Mouse (Mus musculus): ENCODE measurements at regions not wholly inside any gene's neighbourhood (a gene's known extent, or its start where the extent isn't known, plus 50 kb on each side); places are given as distances from the start of the nearest gene placed in this dataset.

- no peak for TF ChIP-seq CTCF (IDR thresholded peaks at IDR 0.05; ENCODE audit: low read depth)
- WGBS, result 84% methylated on average over 5 of the region's 5 CpGs
- ATAC-seq, result no peak
Measured at GRCm38 (mm10) chr1:138908860-138909259, 52.2 kb upstream of the 2310009B15Rik start.

GRCm38 (mm10) chr1:138909654-138910053 is 53.0 kb upstream of the 2310009B15Rik start:
- DNase-seq (no peak), ATAC-seq (no peak)
- H3K4me2 ChIP-seq (ENCODE audit: low read depth), result no peak overlapping the region
- H3K9me3 ChIP-seq (ENCODE audit: low read length), result no peaks in the 10 kb centered on the region
- H3K4me3 ChIP-seq (ENCODE audit: low read depth, low read length), result no peak overlapping the region
- TF ChIP-seq CTCF (IDR thresholded peaks at IDR 0.05; ENCODE audit: low read depth), result no peak
- H3K9ac ChIP-seq, result no peak overlapping the region
- no peaks in the 10 kb centered on the region for H3K4me1 ChIP-seq (ENCODE audit: insufficient read depth)
- no peak overlapping the region for H3K27ac ChIP-seq (ENCODE audit: low read depth, low read length)
- 50% methylated on average over 2 of the region's 2 CpGs for WGBS
- H3K27me3 ChIP-seq (ENCODE audit: insufficient read depth, low read length), result no peaks in the 10 kb centered on the region
- H3K36me3 ChIP-seq (ENCODE audit: insufficient read depth), result no peaks in the 10 kb centered on the region

More at GRCm38 (mm10) chr1:138908860-138909259, 52.2 kb upstream of the 2310009B15Rik start:
- DNase-seq, result no peak
- Histone ChIP-seq H3K36me3 (ENCODE audit: insufficient read depth) (no peaks in the 10 kb centered on the region), H3K4me2 (ENCODE audit: low read depth) (no peak overlapping the region), H3K4me1 (ENCODE audit: insufficient read depth) (no peaks in the 10 kb centered on the region), H3K27ac (ENCODE audit: low read depth, low read length) (no peak overlapping the region), H3K27me3 (ENCODE audit: insufficient read depth, low read length) (no peaks in the 10 kb centered on the region), H3K9ac (no peak overlapping the region), H3K4me3 (ENCODE audit: low read depth, low read length) (no peak overlapping the region), H3K9me3 (ENCODE audit: low read length) (no peaks in the 10 kb centered on the region)

GRCm38 (mm10) chr1:138912156-138912616 is 51.0 kb upstream of the Dennd1b start:
- Histone ChIP-seq H3K27ac (ENCODE audit: low read depth, low read length) (no peak overlapping the region), H3K36me3 (ENCODE audit: insufficient read depth) (no peaks in the 10 kb centered on the region), H3K4me3 (ENCODE audit: low read depth, low read length) (no peak overlapping the region), H3K4me2 (ENCODE audit: low read depth) (peak overlapping the region; percentile 26; the same call in 1 of the 2 replicates), H3K27me3 (ENCODE audit: insufficient read depth, low read length) (no peaks in the 10 kb centered on the region), H3K9me3 (ENCODE audit: low read length) (no peaks in the 10 kb centered on the region), H3K4me1 (ENCODE audit: insufficient read depth) (no peaks in the 10 kb centered on the region), H3K9ac (no peak overlapping the region)
- peak; percentile 38; the same call in 1 of the 2 replicates for ATAC-seq
- peak; percentile 45 for TF ChIP-seq CTCF (IDR thresholded peaks at IDR 0.05; ENCODE audit: low read depth)
- DNase-seq, result peak; percentile 18
- WGBS, result 38% methylated on average over 8 of the region's 8 CpGs

- Histone ChIP-seq H3K9ac (no peak overlapping the region), H3K4me2 (ENCODE audit: low read depth) (no peak overlapping the region), H3K27me3 (ENCODE audit: insufficient read depth, low read length) (no peaks in the 10 kb centered on the region), H3K4me3 (ENCODE audit: low read depth, low read length) (no peak overlapping the region), H3K9me3 (ENCODE audit: low read length) (no peaks in the 10 kb centered on the region), H3K27ac (ENCODE audit: low read depth, low read length) (0 out of 2 replicates have a peak overlapping the region, but pooled peaks have one; percentile 5), H3K4me1 (ENCODE audit: insufficient read depth) (no peaks in the 10 kb centered on the region), H3K36me3 (ENCODE audit: insufficient read depth) (no peaks in the 10 kb centered on the region)
- no peak for TF ChIP-seq CTCF (IDR thresholded peaks at IDR 0.05; ENCODE audit: low read depth)
- ATAC-seq (no peak), DNase-seq (peak; percentile 8)
- 65% methylated on average over 5 of the region's 5 CpGs for WGBS
Measured at GRCm38 (mm10) chr1:138912928-138913327, 50.3 kb upstream of the Dennd1b start.

GRCm38 (mm10) chr1:138913428-138913827 is 49.8 kb upstream of the Dennd1b start:
- no peak overlapping the region for H3K27ac ChIP-seq (ENCODE audit: low read depth, low read length)
- no peak overlapping the region for H3K4me2 ChIP-seq (ENCODE audit: low read depth)
- H3K4me1 ChIP-seq (ENCODE audit: insufficient read depth), result no peaks in the 10 kb centered on the region
- H3K27me3 ChIP-seq (ENCODE audit: insufficient read depth, low read length), result no peaks in the 10 kb centered on the region
- no peak overlapping the region for H3K9ac ChIP-seq
- DNase-seq (no peak), ATAC-seq (no peak)
- no peak overlapping the region for H3K4me3 ChIP-seq (ENCODE audit: low read depth, low read length)
- 93% methylated on average over 4 of the region's 4 CpGs for WGBS
- H3K9me3 ChIP-seq (ENCODE audit: low read length), result no peaks in the 10 kb centered on the region
- no peaks in the 10 kb centered on the region for H3K36me3 ChIP-seq (ENCODE audit: insufficient read depth)
- TF ChIP-seq CTCF (IDR thresholded peaks at IDR 0.05; ENCODE audit: low read depth), result no peak
